Mouse (Mus musculus) splenic B cell, adult 2 months (primary cell): ENCODE results near the gene AF366264.
"Not testable (repeated sequence)": the region's sequence is repeated elsewhere in the genome, so short reads cannot be mapped to it uniquely, and the experiment has no call there.

ENCODE experiments used
- DNase-seq: peaks from one replicate; pipeline ENCODE4 v3.0.0-alpha.2; 2011; ENCODE audit warnings: low read depth, low spot score
- H3K27me3 ChIP-seq: 2 replicates; pipeline ENCODE4 v1.6.1; 2012; ENCODE audit warnings: mild to moderate bottlenecking, low read length, moderate library complexity, mixed read lengths; ENCODE audit not compliant: control insufficient read depth, poor library complexity, insufficient read depth, severe bottlenecking
- H3K36me3 ChIP-seq: 2 replicates; pipeline ENCODE4 v1.6.1; 2012; ENCODE audit warnings: mild to moderate bottlenecking, low read length, moderate library complexity, mixed read lengths; ENCODE audit not compliant: control insufficient read depth, poor library complexity, insufficient read depth, severe bottlenecking

The AF366264 gene

DNA sequence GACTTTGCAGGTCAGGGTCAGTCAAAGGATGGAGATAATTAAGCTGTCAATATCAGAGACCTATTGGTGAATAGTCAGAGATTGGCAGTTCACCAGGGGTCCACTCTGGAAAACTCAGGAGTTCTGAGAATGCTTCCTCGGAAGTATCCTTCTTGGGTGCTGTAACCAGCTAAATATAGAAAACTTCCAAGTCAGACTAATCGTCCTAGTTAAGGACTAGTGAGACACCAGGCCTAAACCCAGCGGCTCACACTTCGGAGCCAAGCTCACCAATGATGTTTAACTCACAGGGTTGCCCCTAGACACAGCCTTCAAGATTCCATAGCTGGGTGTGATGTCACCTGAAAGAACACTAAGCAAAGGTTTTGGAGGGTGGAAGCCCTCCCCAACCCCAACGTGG lies at the start of gene AF366264:
AF366264 (minus strand) TSS at position 101 of the 400 bp plus-strand sequence.
- not testable (repeated sequence) for DNase-seq, H3K27me3 ChIP-seq, H3K36me3 ChIP-seq

DNA sequence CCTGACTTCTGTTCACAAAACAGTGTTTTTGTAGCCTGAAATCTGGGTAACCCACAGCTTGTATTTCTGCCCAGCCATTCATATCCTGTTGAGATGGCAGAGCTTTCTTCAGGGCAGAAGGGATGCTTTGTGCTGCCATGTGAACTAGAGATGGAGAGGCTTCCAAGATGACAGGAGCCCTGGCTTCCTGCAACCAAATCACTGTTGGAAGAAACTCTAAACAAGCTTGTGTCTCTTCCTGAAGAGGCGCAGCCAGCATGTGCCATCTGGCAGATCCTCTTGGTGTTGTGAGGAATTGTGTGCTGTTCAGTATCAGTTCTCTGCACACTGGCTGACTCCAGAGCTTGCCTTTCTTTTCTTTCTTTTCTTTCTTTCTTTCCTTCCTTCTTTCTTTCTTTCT lies 5.1 kb upstream of the AF366264 start:
- not testable (repeated sequence) for H3K36me3 ChIP-seq, DNase-seq, H3K27me3 ChIP-seq

DNA sequence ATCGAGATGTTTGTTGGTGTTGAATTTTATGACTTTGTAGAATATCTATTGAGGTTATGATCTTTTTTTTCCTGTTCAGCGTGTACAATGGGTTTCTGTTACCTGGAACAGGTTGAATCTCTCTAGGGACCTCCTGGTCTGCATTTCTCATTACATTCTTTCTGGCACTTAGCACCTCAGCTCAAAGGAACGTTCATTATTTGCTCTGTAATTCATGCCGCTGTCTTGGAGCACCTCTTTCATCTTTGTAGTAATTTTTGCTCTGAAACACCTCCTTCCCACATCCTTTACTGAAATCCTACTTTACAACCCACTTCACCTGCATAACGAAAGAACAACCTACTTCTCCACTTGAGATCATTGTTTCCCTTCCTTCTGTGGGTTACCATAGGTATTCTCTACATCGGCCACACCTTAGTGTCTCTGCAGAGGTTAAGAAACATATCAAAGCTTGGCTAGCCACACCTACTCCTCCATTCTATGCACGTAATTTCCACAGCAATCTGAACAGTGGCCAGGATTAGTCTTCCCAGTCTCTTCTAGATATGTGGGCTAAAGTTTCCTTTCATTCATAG lies 9.5 kb downstream of the AF366264 start:
- Histone ChIP-seq H3K27me3 (no peaks in the 10 kb centered on the region), H3K36me3 (no peaks in the 10 kb centered on the region)
- no peak for DNase-seq

DNA sequence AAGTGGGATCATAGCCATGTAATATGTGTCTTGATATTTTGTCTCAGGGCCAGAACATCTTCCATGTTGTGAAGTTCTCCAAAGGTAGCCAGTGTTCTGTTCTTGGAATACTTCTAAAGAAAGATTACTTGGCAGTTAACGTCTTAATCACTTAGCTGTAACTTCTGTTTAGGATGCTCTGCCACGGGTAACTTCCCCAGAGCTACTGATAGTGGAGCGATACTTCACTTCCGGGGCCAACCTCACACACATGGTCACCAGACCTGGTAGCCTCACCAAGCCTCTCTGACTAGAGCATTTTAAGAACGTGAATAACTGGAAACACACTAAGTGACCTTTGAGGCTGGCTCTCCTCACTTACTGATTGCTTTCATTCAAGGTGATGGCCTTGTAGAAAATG lies 38.6 kb downstream of the AF366264 start:
- H3K27me3 ChIP-seq = no peaks in the 10 kb centered on the region
- H3K36me3 ChIP-seq = peaks cover 12% of the 10 kb centered on the region
- no peak for DNase-seq

DNA sequence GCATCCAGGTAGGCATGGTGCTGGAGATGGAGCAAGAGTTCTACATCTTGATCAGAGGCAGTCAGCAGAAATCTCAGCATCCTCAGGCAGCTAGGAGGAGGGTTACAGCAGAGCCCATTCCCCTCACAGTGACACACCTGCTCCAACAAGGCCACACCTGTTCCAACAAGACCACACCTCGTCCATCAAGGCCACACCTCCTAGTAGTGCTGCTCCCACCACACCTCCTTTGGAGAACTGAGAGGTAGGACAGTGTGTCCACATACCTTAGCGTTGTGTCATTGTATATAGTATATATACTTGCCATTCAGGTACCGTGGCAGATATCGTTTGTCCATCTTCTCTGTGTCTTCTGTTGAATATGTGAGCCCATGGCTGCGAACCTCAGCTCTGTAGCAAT lies 40.5 kb downstream of the AF366264 start:
- Histone ChIP-seq H3K36me3 (peaks cover 15% of the 10 kb centered on the region), H3K27me3 (no peaks in the 10 kb centered on the region)
- DNase-seq = no peak

DNA sequence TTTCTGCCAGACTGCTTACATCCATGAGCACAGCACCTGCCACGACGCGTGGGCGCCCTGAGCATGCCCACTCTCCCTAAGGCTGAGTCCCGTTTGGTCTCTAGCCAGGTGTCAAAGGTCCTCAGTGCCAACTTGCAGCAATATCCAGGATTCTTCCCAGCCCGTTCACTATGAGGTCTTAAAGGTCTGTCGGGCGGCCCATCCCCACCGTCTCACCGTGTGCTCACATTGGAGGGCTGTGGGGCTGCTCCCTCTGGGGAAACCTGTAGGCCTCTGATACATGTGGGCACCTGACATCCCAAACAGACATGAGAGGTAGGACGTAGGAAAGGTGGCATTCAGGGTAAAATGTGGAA lies 44.5 kb downstream of the AF366264 start:
- DNase-seq = no peak
- Histone ChIP-seq H3K36me3 (peaks cover 15% of the 10 kb centered on the region), H3K27me3 (no peaks in the 10 kb centered on the region)

DNA sequence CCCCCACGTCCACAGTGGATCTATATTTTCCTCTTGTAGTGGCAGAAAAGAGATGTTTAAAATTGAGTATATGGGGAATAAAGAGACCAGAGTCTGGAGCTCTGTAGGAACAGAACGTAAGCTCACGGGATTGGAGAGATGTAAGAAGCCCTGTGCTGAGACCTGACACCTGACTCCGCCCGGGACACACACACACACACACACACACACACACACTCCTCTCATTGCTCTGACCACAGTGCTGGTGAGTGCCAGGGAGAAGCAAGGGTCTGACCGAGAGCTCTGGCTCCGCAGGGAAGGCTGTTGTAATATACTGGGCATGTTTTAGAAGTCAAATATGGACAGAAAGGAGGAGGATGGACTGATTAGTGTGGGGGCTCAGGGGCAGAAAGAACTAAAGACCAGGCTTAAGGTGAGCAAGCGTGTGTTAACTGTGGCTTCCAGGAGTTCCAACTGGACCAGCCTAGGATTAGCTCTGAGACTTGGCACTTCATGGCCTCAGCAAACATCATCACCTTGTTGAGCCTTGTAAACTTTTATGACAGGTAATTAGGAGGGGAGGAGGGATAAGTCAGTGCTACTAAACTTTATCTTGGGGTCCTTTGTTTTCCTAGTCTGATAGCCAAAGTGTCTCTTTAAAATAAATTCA lies 45.0 kb downstream of the AF366264 start:
- no peak for DNase-seq
- Histone ChIP-seq H3K27me3 (no peaks in the 10 kb centered on the region), H3K36me3 (peaks cover 15% of the 10 kb centered on the region)

DNA sequence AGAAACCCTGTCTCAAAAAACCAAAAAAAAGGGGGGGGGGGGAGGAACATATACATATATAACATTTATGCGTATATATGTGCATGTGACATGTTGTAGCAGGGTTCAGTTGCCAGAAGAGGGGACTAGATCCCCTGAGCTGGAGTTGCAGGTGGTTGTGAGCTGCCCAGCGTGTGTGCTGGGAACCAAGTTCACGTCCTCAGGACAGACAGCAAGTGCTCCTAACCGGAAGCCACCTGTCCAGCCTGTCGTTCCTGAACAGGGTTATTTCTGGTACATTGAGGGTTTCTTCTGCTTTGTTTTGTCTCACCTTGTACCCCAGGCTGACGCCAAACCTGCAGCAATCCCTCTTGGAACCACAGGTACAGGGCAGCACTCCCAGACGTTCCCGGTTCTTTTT lies 48.6 kb downstream of the AF366264 start:
- Histone ChIP-seq H3K27me3 (no peaks in the 10 kb centered on the region), H3K36me3 (peaks cover 3% of the 10 kb centered on the region; the same call in 1 of the 2 replicates)
- no peak for DNase-seq

DNA sequence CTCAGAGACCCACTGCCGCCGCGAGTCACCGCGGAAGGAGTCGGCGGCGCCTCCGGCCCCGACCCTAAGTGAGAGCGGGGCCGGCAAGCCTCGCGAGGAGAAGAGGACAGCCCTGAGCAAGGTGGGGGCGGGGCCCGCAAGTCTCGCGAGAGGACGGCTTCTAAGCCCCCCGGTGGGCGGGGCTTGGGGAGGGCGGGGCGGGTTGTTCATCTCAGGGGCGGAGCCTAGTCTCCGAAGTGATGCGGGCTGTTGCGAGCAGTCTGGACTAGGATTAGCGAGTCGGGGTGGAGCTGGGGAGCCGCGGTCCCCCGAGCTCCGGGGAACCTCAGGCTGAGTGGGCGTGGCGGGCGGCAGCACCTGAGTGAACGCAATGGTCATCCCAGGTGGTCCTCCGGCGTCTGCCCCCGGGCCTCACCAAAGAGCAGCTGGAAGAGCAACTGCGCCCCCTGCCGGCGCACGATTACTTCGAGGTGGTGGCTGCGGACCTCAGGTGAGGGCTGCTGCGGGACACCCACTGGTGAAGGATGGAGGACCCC lies 52.4 kb downstream of the AF366264 start:
- Histone ChIP-seq H3K27me3 (no peaks in the 10 kb centered on the region), H3K36me3 (0 out of 2 replicates have a peak, but pooled peaks cover 3% of the 10 kb centered on the region)
- peak; percentile 99 for DNase-seq

DNA sequence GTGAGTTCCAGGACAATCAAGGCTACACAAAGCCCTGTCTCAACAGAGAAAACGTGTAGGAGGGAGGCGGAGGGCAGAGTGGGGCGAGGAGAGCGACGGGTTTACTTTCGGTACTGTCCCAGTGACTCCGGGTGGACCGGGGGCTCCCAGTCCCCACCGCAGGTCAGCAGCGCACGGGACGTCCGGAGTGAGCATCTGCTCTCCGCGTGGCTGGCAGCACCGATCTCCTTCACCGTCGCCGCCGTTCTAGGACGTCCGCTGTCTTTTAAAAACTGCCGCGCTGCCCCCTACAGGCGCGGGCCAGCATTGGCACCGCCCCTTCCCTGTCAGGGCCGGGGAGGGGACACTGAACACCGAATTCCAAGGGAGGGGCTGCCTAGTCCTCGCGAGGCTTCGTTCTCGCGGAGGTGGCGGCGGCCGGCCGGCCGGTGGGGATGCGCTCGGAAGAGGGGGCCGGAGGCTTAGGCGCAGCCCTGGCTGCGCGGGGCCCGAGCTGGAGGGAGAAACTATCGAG lies 52.9 kb downstream of the AF366264 start, which contains the start of gene Upf3a:
Upf3a (plus strand) TSS at position 366 of the 514 bp plus-strand sequence.
- Histone ChIP-seq H3K36me3 (0 out of 2 replicates have a peak, but pooled peaks cover 3% of the 10 kb centered on the region), H3K27me3 (no peaks in the 10 kb centered on the region)
- DNase-seq = peak; percentile 96
